Mouse (Mus musculus) midbrain, embryonic 11.5 days (tissue): ENCODE data around the gene Ppp1r32. TPM values are rescaled to one million over a fixed set of nuclear protein-coding genes. Genes with fewer than 3 reads are reported as not detected.

Experiments used
- polyA plus RNA-seq: library from polyadenylated mRNA; unstranded; fragments of >200 nt; fragmentation: Nextera tagmentation; extraction: Ambion mirVana; gene quantifications from 2 replicates; pipeline ENCODE4 v1.2.1, GENCODE M21; 2014

Gene Ppp1r32
- polyA plus RNA-seq, 1 experiment from 2014 or later, result 0.48 TPM

Other genes with a start within 250 kb of the Ppp1r32 start
- 1.4 and 1.7 TPM in 2 replicates for gene Myrf, start 242.2 kb downstream of the Ppp1r32 start, polyA plus RNA-seq
- gene Dagla, start 178.1 kb downstream of the Ppp1r32 start, polyA plus RNA-seq, result 1.2 and 1.3 TPM in 2 replicates
- 3.0 and 3.9 TPM in 2 replicates for gene Syt7, start 93.8 kb downstream of the Ppp1r32 start, polyA plus RNA-seq
- 0.55 and 0.59 TPM in 2 replicates for gene Lrrc10b, start 25.5 kb downstream of the Ppp1r32 start, polyA plus RNA-seq
- gene Cpsf7, start 42.3 kb upstream of the Ppp1r32 start, polyA plus RNA-seq, result 66.4 and 70.4 TPM in 2 replicates
- gene Sdhaf2, start 43.2 kb upstream of the Ppp1r32 start, polyA plus RNA-seq, result 59.3 and 63.3 TPM in 2 replicates
- gene Tmem216, start 73.3 kb upstream of the Ppp1r32 start, polyA plus RNA-seq, result 58.3 and 63.9 TPM in 2 replicates
- 16.1 and 16.8 TPM in 2 replicates for gene Cyb561a3, start 94.2 kb upstream of the Ppp1r32 start, polyA plus RNA-seq
- 60.6 and 67.3 TPM in 2 replicates for gene Tmem138, start 94.4 kb upstream of the Ppp1r32 start, polyA plus RNA-seq
- 393 and 396 TPM in 2 replicates for gene Ddb1, start 122.4 kb upstream of the Ppp1r32 start, polyA plus RNA-seq
- gene Tkfc, start 122.7 kb upstream of the Ppp1r32 start, polyA plus RNA-seq, result 22.9 and 23.9 TPM in 2 replicates
- 0.18 and 0.36 TPM in 2 replicates for gene Vwce, start 151.3 kb upstream of the Ppp1r32 start, polyA plus RNA-seq
- not detected in 2 replicates for gene Pga5, start 195.1 kb upstream of the Ppp1r32 start, polyA plus RNA-seq
- gene Vps37c, start 205.8 kb upstream of the Ppp1r32 start, polyA plus RNA-seq, result 23.1 and 26.0 TPM in 2 replicates